Mouse (Mus musculus) forebrain, embryonic 13.5 days (tissue): Measurements from ENCODE around the gene Sh3bp4. TPM values are rescaled to one million over a fixed set of nuclear protein-coding genes. Genes with fewer than 3 reads are reported as not detected.
A peak's percentile ranks its signal among the peaks of the same experiment; 100 is the strongest.

Experiments
- ATAC-seq: fragments of 200-750 bp; cut with Nextera tagmentation; 2 replicates; pipeline ENCODE4 v1.8.0; 2017
- H3K27ac ChIP-seq: fragments of 300-500 bp; sonication (generic); 2 replicates; pipeline ENCODE4 v1.5.1; 2015; ENCODE audit warnings: inconsistent platforms, mild to moderate bottlenecking, moderate library complexity
- H3K27me3 ChIP-seq: fragments of 300-500 bp; sonication (generic); 2 replicates; pipeline ENCODE4 v1.6.1; 2015; ENCODE audit warnings: mild to moderate bottlenecking, inconsistent platforms
- H3K36me3 ChIP-seq: fragments of 300-500 bp; sonication (generic); 2 replicates; pipeline ENCODE4 v1.6.1; 2015; ENCODE audit warnings: mild to moderate bottlenecking, inconsistent platforms; ENCODE audit not compliant: poor library complexity, severe bottlenecking
- H3K4me1 ChIP-seq: fragments of 300-500 bp; sonication (generic); 2 replicates; pipeline ENCODE4 v1.6.1; 2015; ENCODE audit warnings: inconsistent platforms
- H3K4me2 ChIP-seq: fragments of 300-500 bp; sonication (generic); 2 replicates; pipeline ENCODE4 v1.6.1; 2015; ENCODE audit warnings: inconsistent platforms, mild to moderate bottlenecking, moderate library complexity
- H3K4me3 ChIP-seq: fragments of 300-500 bp; sonication (generic); 2 replicates; pipeline ENCODE4 v1.5.1; 2015; ENCODE audit warnings: mild to moderate bottlenecking, inconsistent platforms
- H3K9ac ChIP-seq: fragments of 300-500 bp; sonication (generic); 2 replicates; pipeline ENCODE4 v1.6.1; 2015; ENCODE audit warnings: mild to moderate bottlenecking, inconsistent platforms
- H3K9me3 ChIP-seq: fragments of 300-500 bp; sonication (generic); replicated peaks from 2 replicates; pipeline ENCODE4 v1.6.1; 2016; ENCODE audit warnings: inconsistent platforms
- WGBS: fragments of 180-500 bp; shearing (Covaris S2); methylation state at CpG from one replicate; pipeline ENCODE4 v1.1.7; 2015; 5-methylcytosine and 5-hydroxymethylcytosine counted together
- polyA plus RNA-seq: library from polyadenylated mRNA; unstranded; fragments of >200 nt; fragmentation: Nextera tagmentation; extraction: Ambion mirVana; gene quantifications from 2 replicates; pipeline ENCODE4 v1.2.1, GENCODE M21; 2015

Gene Sh3bp4
- polyA plus RNA-seq, 1 experiment from 2014 or later: 16.1 TPM

DNA sequence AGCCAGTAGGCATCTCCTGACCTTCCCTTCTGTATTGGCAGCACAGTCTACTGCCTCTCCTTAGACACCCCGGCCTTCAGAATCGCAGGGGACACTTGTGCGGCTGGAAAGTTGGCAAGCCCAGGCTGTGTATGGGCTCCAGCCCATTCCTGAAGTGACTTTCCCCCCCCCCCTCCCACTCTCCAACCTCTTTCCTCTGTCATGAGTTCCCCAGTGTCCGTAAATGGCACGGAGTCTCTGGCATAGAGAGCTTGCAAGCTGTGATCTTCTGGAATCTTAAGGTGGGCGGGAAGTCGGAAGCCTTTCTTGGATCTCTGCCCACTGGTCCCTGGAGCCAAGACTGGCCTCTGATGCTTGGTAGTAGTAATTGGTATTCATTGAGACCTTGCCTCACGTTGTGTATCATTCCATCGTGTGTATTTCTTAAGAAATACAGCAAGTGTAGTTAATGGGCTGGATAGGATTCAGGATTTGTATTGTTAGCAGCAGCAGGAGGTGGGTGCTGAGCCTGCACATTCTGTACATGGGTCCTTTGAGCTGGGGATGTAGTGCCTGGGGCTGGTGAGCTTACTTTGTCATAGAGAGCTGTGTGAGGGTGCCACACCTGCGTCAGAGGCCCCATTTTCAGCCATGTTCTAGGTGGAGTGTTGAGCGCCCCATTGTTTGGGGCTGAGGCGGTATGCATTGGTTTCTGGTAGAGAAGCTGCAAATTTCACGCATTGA is 66.0 kb downstream of the Sh3bp4 start:
- no peak overlapping the region for H3K4me3 ChIP-seq
- ATAC-seq: peak; percentile 54
- peaks cover 35% of the 10 kb centered on the region for H3K4me1 ChIP-seq
- WGBS: 57% methylated on average over 13 of the region's 13 CpGs
- no peaks in the 10 kb centered on the region for H3K9me3 ChIP-seq
- H3K27ac ChIP-seq: 0 out of 2 replicates have a peak overlapping the region, but pooled peaks have one; percentile 25
- H3K9ac ChIP-seq: no peak overlapping the region
- peaks cover 12% of the 10 kb centered on the region for H3K36me3 ChIP-seq
- no peaks in the 10 kb centered on the region for H3K27me3 ChIP-seq
- no peak overlapping the region for H3K4me2 ChIP-seq

DNA sequence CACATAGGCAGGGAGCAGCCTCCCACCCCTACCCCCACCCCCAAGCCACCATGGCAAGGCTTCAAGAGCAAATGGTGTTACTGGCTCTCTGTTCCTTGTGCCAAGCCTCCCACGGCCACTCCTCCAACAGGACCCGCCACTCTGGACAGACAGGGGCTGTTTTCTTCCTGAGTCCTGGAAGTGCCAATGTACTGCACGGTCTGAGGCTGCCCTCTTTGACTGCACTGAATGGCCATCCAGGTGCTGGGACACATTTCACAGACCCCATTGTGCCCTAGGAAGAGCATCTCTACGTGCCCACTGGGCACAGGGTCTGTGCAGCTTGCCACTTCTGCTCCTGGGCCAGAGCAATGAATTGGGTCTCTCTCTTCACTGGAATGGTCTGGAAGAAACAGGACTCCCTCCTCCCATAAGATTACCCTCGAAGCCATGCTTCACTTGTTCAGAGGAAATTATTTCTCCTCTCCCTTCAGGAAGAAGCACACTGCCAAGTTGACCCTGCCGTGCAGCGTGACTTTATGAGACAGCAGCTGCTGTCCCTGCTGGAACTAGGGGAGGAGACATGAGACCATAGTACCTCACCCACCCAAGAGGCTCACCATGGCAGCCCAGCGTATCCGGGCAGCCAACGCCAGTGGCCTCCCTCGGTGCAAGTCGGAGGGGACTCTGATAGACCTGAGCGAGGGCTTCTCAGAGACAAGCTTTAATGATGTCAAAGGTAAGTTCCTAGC is 67.0 kb downstream of the Sh3bp4 start:
- WGBS: 85% methylated on average over 13 of the region's 13 CpGs
- no peak overlapping the region; the same call in 1 of the 2 replicates for H3K27ac ChIP-seq
- no peaks in the 10 kb centered on the region for H3K9me3 ChIP-seq
- H3K4me3 ChIP-seq: no peak overlapping the region
- H3K4me2 ChIP-seq: no peak overlapping the region
- H3K4me1 ChIP-seq: peaks cover 28% of the 10 kb centered on the region
- H3K27me3 ChIP-seq: no peaks in the 10 kb centered on the region
- ATAC-seq: no peak
- no peak overlapping the region for H3K9ac ChIP-seq
- peaks cover 12% of the 10 kb centered on the region for H3K36me3 ChIP-seq

DNA sequence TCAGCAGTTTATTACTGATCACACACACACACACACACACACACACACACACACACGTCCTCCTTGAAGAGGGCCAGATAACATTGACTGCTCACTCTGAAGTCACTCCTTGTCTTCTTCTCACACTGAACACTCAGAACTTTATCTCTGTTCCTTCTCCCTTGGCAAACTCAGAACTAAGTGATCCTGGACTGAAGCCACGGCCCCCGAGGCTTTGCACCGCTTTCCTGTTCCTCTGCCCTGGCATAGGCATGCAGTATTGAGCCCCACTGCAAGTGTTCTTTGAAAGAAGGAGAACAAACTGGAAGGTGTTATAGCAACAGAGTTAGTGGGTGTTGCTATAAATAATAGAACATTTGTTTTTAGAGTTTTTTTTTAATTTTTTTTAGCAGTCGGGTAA is 68.1 kb downstream of the Sh3bp4 start:
- Histone ChIP-seq H3K27ac (no peak overlapping the region), H3K9me3 (no peaks in the 10 kb centered on the region), H3K27me3 (no peaks in the 10 kb centered on the region), H3K9ac (no peak overlapping the region), H3K36me3 (peaks cover 16% of the 10 kb centered on the region), H3K4me3 (no peak overlapping the region), H3K4me2 (no peak overlapping the region), H3K4me1 (peaks cover 27% of the 10 kb centered on the region)
- ATAC-seq: no peak
- 81% methylated on average over 5 of the region's 5 CpGs for WGBS

DNA sequence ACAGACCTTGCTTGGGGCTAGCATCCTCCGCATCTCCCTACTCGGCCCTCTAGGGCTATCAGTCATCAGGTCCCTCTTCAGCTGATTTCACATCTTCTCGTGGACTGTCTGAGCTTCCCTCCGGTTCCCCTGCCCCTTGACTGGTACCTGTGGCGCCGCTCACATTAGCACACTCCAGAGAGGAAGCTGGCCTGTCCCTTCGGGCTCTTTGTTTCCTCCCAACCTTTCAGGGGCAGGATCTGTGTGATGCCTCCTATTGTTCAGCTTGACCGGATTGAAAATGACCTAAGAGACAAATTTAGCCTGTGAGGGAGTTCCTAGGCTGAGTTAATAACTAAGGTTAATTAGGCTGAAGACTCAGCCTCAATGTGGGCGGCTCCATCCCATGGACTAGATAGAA is 69.9 kb downstream of the Sh3bp4 start:
- Histone ChIP-seq H3K27ac (no peak overlapping the region), H3K27me3 (no peaks in the 10 kb centered on the region), H3K4me3 (no peak overlapping the region), H3K9ac (no peak overlapping the region), H3K4me2 (no peak overlapping the region), H3K4me1 (peaks cover 27% of the 10 kb centered on the region), H3K9me3 (no peaks in the 10 kb centered on the region), H3K36me3 (peaks cover 34% of the 10 kb centered on the region)
- 89% methylated on average over 9 of the region's 9 CpGs for WGBS
- no peak for ATAC-seq

DNA sequence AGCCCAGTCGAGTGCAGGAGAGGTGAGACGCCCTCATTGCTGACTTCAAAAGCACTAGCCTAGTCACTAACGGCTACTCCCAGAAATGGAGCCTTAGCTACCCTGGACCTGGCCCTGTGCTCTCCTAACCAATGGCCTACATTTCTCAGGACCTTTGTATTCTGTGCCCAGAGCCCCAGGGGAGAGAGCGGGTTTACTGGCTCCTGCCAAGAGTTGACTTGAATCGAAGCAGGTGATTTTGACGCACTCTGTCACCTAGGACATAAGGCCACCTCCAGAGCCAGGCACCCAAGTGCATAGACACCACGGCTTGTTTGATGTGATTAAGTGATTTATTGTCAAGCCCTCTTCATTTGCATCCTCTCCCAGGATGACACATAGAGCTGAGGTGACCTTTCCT is 80.9 kb downstream of the Sh3bp4 start:
- Histone ChIP-seq H3K9me3 (no peaks in the 10 kb centered on the region), H3K36me3 (peaks cover 50% of the 10 kb centered on the region), H3K27ac (no peak overlapping the region), H3K4me1 (peaks cover 10% of the 10 kb centered on the region), H3K4me3 (no peak overlapping the region), H3K4me2 (no peak overlapping the region), H3K27me3 (no peaks in the 10 kb centered on the region), H3K9ac (no peak overlapping the region)
- no peak for ATAC-seq
- 92% methylated on average over 7 of the region's 7 CpGs for WGBS

DNA sequence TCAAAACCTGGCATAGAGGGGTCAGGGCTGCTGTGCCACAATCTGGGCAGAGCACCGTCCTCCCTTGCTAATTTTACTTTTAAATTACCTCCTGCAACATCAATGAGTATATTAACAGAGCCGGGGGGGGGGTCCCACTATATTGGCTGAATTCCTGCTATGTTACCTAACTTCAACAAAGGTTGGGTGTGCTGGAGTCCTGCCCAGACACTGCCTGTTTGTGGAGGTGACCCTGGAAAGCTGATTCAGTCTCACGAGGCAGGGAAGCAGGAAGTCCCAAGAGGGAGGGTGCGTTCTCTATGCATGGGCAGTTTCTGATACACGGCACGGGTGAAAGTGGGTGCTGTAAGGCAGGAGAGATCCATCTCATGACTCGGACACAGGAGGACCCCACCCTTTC is 82.4 kb downstream of the Sh3bp4 start:
- Histone ChIP-seq H3K9ac (no peak overlapping the region), H3K4me1 (peaks cover 10% of the 10 kb centered on the region), H3K27ac (no peak overlapping the region), H3K27me3 (no peaks in the 10 kb centered on the region), H3K9me3 (no peaks in the 10 kb centered on the region), H3K36me3 (peaks cover 37% of the 10 kb centered on the region), H3K4me3 (no peak overlapping the region), H3K4me2 (no peak overlapping the region)
- ATAC-seq: no peak
- WGBS: 65% methylated on average over 7 of the region's 7 CpGs

DNA sequence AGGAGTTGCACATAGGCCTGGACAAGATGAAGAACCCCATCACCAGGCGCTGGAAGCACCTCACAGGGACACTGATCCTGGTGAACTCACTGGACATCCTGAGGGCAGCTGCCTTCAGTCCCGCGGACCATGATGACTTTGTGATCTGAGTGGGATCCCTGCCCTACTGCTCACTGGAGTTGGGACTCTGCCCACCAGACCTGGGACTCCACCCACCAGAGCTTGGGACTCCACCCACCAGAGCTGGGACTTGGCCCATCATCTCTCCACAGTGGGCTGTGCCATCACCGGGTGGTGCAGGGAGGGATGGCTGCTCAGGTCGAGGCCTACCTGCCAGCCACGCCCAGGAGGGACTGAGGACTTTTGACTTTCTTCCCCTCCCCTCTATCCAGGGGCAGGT is 83.0 kb downstream of the Sh3bp4 start:
- WGBS: 88% methylated on average over 6 of the region's 6 CpGs

DNA sequence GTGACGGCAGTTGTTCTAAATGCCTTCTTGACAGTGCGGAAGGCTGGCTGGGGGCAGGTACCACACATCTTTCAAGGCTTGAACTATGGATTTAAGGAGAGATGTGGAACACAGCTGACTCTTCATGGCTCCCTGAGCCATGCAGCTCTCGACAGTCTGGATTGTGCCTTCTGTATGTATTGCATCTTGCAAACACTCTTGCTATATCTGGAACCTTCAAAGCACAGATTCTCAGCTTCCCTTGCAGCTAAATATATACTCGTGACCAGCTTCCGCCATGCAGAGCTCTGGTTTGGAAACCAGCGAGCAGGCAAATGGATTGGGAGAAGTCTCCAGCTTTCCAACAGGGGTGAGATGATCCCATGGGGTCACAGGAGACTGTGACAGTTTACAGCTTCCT is 93.3 kb downstream of the Sh3bp4 start:
- H3K9me3 ChIP-seq: 0 out of 2 replicates have a peak, but pooled peaks cover 3% of the 10 kb centered on the region
- no peak overlapping the region for H3K9ac ChIP-seq
- no peak overlapping the region for H3K27ac ChIP-seq
- H3K36me3 ChIP-seq: no peaks in the 10 kb centered on the region
- no peaks in the 10 kb centered on the region for H3K27me3 ChIP-seq
- peaks cover 7% of the 10 kb centered on the region for H3K4me1 ChIP-seq
- no peak overlapping the region for H3K4me3 ChIP-seq
- ATAC-seq: no peak
- 92% methylated on average over 6 of the region's 6 CpGs for WGBS
- H3K4me2 ChIP-seq: no peak overlapping the region

More for the DNA sequence above, 83.0 kb downstream of the Sh3bp4 start:
- Histone ChIP-seq H3K4me1 (peaks cover 10% of the 10 kb centered on the region), H3K4me3 (no peak overlapping the region), H3K27me3 (no peaks in the 10 kb centered on the region), H3K9ac (no peak overlapping the region), H3K4me2 (no peak overlapping the region), H3K27ac (no peak overlapping the region), H3K36me3 (peaks cover 32% of the 10 kb centered on the region), H3K9me3 (no peaks in the 10 kb centered on the region)
- ATAC-seq: no peak

DNA sequence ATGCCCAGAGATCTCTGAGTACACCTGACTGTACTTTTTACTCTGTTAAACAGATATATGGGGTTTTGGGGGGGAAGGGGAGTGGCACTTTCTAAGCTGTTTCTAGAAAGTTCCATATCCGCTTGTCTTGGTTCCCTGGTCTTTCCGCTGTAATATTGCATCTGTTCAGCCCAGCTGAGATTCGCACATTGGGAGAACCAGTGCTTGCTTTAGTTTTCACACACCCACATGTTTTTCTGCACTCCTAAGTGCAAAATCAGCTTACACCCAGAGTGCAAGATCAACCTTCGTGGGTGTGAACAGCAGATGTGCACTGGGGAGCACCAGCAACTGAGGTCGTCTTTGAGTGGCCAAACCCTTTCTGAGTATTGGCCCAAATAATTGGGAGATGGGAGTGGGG is 94.1 kb downstream of the Sh3bp4 start:
- Histone ChIP-seq H3K36me3 (no peaks in the 10 kb centered on the region), H3K4me3 (no peak overlapping the region), H3K9ac (no peak overlapping the region), H3K4me2 (no peak overlapping the region), H3K27me3 (no peaks in the 10 kb centered on the region), H3K27ac (no peak overlapping the region), H3K4me1 (peaks cover 7% of the 10 kb centered on the region), H3K9me3 (0 out of 2 replicates have a peak, but pooled peaks cover 3% of the 10 kb centered on the region)
- WGBS: 83% methylated on average over 5 of the region's 5 CpGs
- ATAC-seq: no peak

DNA sequence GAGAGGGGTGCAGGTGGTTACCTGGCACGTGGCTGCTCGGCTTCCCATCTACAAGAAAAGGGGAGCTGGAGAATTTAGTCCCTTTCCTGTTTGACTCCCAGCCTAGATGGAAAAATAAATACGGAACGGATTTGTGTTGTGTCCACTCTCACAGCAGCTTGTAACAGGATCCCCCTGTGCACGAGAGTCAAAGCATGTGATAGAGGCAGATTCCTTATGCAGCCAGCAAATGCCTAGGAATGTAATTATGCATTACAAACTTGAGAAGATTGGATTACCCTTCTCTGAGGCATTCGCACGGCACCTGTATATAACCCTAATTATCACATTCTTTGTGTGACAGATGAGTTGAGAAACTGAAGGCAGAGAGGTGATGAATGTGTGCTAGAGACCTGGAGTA is 94.5 kb downstream of the Sh3bp4 start:
- peaks cover 7% of the 10 kb centered on the region for H3K4me1 ChIP-seq
- no peaks in the 10 kb centered on the region for H3K27me3 ChIP-seq
- H3K4me3 ChIP-seq: no peak overlapping the region
- WGBS: 46% methylated on average over 7 of the region's 7 CpGs
- H3K9ac ChIP-seq: no peak overlapping the region
- H3K4me2 ChIP-seq: no peak overlapping the region
- no peak for ATAC-seq
- 0 out of 2 replicates have a peak, but pooled peaks cover 3% of the 10 kb centered on the region for H3K9me3 ChIP-seq
- H3K27ac ChIP-seq: no peak overlapping the region; the same call in 1 of the 2 replicates
- H3K36me3 ChIP-seq: no peaks in the 10 kb centered on the region

DNA sequence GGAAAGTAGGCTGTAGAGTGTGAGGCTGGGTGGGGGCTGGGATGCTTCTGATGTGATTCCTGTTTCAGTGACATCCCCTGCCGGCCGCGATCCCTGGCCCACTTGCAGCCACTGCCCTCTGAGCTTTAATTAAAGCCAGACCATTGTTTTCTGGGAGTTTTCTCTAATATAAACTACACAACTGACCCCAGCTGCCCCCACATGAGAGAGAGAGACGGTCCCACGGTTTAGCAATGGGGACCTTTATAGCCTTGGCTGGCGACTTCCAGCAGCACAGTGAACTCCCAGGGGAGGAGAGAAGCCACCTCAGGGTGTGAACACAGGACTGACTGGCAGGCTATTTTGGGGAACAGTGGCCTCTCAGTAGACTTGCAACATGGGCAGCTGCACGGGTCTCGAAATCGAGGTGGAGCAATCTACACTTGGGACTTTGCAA is 96.6 kb downstream of the Sh3bp4 start:
- 67% methylated on average over 9 of the region's 9 CpGs for WGBS
- peaks cover 7% of the 10 kb centered on the region for H3K4me1 ChIP-seq
- no peaks in the 10 kb centered on the region for H3K27me3 ChIP-seq
- no peak overlapping the region for H3K27ac ChIP-seq
- no peak overlapping the region for H3K4me2 ChIP-seq
- H3K9ac ChIP-seq: no peak overlapping the region
- ATAC-seq: no peak
- H3K36me3 ChIP-seq: no peaks in the 10 kb centered on the region
- H3K9me3 ChIP-seq: no peaks in the 10 kb centered on the region
- H3K4me3 ChIP-seq: no peak overlapping the region

DNA sequence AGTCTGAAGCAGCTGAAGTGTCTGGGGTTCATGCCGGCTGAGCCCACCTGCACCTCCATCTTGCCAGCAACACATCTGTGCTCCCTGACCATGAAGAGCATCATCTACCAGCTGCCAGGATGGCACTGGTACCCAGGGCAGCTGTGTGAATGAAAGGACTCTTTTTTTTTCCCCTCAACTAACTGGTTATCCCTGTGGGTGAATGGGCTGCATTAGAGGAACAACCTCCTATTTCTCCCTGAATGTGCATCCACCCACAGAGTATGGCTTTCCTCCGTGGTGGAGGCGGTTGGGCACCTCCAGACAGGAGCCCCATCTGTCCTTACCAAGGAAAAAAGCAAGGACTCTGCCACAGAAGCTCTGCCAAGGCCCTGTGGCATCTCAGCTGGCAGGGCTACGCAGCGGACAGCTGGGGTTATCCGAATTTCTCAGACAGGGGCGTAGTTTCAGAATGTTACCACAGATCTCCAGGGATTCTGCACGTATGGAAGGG is 101.1 kb downstream of the Sh3bp4 start:
- Histone ChIP-seq H3K9me3 (no peaks in the 10 kb centered on the region), H3K9ac (no peak overlapping the region), H3K27ac (no peak overlapping the region), H3K4me2 (no peak overlapping the region), H3K4me1 (no peaks in the 10 kb centered on the region), H3K36me3 (no peaks in the 10 kb centered on the region), H3K4me3 (no peak overlapping the region), H3K27me3 (no peaks in the 10 kb centered on the region)
- ATAC-seq: no peak
- WGBS: 82% methylated on average over 8 of the region's 8 CpGs
